Mouse (Mus musculus) liver (tissue): Measurements from ENCODE around the gene Ier2.
"Not testable (repeated sequence)": the region's sequence is repeated elsewhere in the genome, so short reads cannot be mapped to it uniquely, and the experiment has no call there.

Experiments
- DNase-seq: peaks from one replicate; pipeline ENCODE4 v3.0.0-alpha.2; 2020; ENCODE audit warnings: mixed read lengths

Gene Ier2

GRCm38 (mm10) chr8:84637946-84638554, 24.6 kb downstream of the Ier2 start:
- no peak for DNase-seq

GRCm38 (mm10) chr8:84636051-84636691, 26.5 kb downstream of the Ier2 start:
- DNase-seq, result no peak

GRCm38 (mm10) chr8:84635397-84636050, 27.1 kb downstream of the Ier2 start:
- DNase-seq, result no peak

- DNase-seq, result no peak
Measured at GRCm38 (mm10) chr8:84634849-84635304, 27.8 kb downstream of the Ier2 start.

- no peak for DNase-seq
Measured at GRCm38 (mm10) chr8:84633841-84634584, 28.6 kb downstream of the Ier2 start.

GRCm38 (mm10) chr8:84631813-84632212, 30.8 kb downstream of the Ier2 start:
- DNase-seq, result no peak

GRCm38 (mm10) chr8:84630145-84630544, 32.5 kb downstream of the Ier2 start:
- DNase-seq, result no peak

GRCm38 (mm10) chr8:84629586-84629985, 33.1 kb downstream of the Ier2 start:
- DNase-seq, result no peak

- DNase-seq, result not testable (repeated sequence)
Measured at GRCm38 (mm10) chr8:84623425-84623824, 39.2 kb downstream of the Ier2 start.

- no peak for DNase-seq
Measured at GRCm38 (mm10) chr8:84621102-84621625, 41.5 kb downstream of the Ier2 start.

- no peak for DNase-seq
Measured at GRCm38 (mm10) chr8:84617005-84617404, 45.6 kb downstream of the Ier2 start.

GRCm38 (mm10) chr8:84615666-84616485, 46.8 kb downstream of the Ier2 start:
- DNase-seq, result no peak

- DNase-seq, result no peak
Measured at GRCm38 (mm10) chr8:84614512-84615223, 48.0 kb downstream of the Ier2 start.
